8 mouse cellular contexts compared by ENCODE assay signal in the genomic region with DNA sequence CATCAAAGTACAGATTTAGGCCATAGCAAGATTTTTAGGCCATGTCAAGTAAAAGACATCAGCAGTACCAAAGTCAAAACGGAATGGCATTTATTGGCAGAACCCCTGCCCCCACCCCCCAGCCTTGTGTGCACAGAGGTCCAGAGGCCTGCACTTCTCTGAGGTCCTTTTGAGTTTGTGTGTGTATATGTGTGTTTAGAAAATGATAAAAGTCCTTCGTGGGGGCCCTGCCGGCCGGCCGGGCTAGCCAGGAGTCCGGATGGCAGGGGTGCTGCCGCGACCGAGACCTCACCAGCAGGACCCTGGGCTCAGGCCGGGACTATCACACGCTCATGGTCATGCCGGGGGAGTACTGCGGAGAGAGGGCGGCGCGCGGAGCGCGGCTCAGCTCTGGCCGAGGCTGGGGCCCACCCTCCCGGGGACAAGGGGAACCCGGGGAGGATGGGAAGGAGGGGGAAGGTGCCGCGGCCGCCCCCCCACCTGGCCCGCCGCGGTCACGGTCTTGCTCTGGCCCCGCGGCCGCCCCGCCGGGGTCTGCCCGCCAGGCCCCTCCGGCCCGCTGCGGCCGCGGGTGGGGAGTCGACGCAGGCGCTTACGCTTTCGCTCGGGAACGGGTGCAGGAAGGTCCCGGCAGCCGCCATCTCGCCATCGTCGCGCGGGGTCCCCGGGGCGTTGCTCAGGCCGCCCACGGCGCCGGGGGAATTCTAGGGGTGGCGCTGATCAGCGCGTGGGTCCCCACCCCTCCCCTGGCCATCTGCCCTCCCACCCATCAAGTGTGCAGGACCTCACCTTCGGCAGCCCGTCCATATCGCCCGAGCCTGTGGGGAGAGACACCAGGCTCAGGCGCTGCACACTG. TPM values are rescaled to one million over a fixed set of nuclear protein-coding genes. Genes with fewer than 3 reads are reported as not detected.
A peak's percentile ranks its signal among the peaks of the same experiment; 100 is the strongest.
DNase-seq lines count a peak whose midpoint lies in the region; ATAC-seq lines count a peak whose summit lies in the region.

No protein-coding gene starts in this region.

- peak overlapping the region; percentile 81 for H3K4me2 ChIP-seq in heart, embryonic 12.5 days
- H3K4me2 ChIP-seq in hindbrain, embryonic 11.5 days (replicated peaks; ENCODE audit: low read depth, low read length): peak overlapping the region; percentile 91
- H3K4me2 ChIP-seq in midbrain, embryonic 13.5 days (replicated peaks): peak overlapping the region; percentile 76

- H3K27me3 ChIP-seq in heart, embryonic 12.5 days (replicated peaks): no peaks in the 10 kb centered on the region
- peaks cover 10% of the 10 kb centered on the region; the same call in 1 of the 2 replicates for H3K27me3 ChIP-seq in hindbrain, embryonic 11.5 days (ENCODE audit: control insufficient read depth, insufficient read depth, low read length)
- peaks cover 26% of the 10 kb centered on the region for H3K27me3 ChIP-seq in midbrain, embryonic 13.5 days

- intact Hi-C loops in heart, postnatal 14 days (cut with DNase I): no loop called here

- peak overlapping the region; percentile 75 for H3K9ac ChIP-seq in heart, embryonic 12.5 days
- peak overlapping the region; percentile 75 for H3K9ac ChIP-seq in hindbrain, embryonic 11.5 days (ENCODE audit: low read depth, low read length)
- H3K9ac ChIP-seq in midbrain, embryonic 13.5 days (replicated peaks): peak overlapping the region; percentile 77

- no peaks in the 10 kb centered on the region for H3K9me3 ChIP-seq in heart, embryonic 12.5 days (replicated peaks)
- no peaks in the 10 kb centered on the region for H3K9me3 ChIP-seq in hindbrain, embryonic 11.5 days (ENCODE audit: control insufficient read depth, low read length)
- H3K9me3 ChIP-seq in midbrain, embryonic 13.5 days: no peaks in the 10 kb centered on the region

- ATAC-seq in heart, embryonic 12.5 days (ENCODE audit: insufficient number of reproducible peaks, low FRiP score): no peak
- peak; percentile 2; the same call in 1 of the 2 replicates for ATAC-seq in hindbrain, embryonic 11.5 days (ENCODE audit: low FRiP score)
- ATAC-seq in midbrain, embryonic 13.5 days: peak; percentile 3
- no peak for ATAC-seq in megakaryocyte, adult 5-6 weeks (ENCODE audit: poor library complexity, severe bottlenecking)

- WGBS in heart, embryonic 12.5 days: 16% methylated on average over 62 of the region's 68 CpGs
- 5% methylated on average over 64 of the region's 68 CpGs for WGBS in hindbrain, embryonic 11.5 days
- WGBS in midbrain, embryonic 13.5 days: 8% methylated on average over 66 of the region's 68 CpGs

- 0 out of 2 replicates have a peak overlapping the region, but pooled peaks have one; percentile 15 for H3K27ac ChIP-seq in heart, embryonic 12.5 days (ENCODE audit: poor library complexity, severe bottlenecking)
- H3K27ac ChIP-seq in hindbrain, embryonic 11.5 days (ENCODE audit: low read depth, low read length): peak overlapping the region; percentile 37; the same call in 1 of the 2 replicates
- H3K27ac ChIP-seq in midbrain, embryonic 13.5 days: peak overlapping the region; percentile 48

- DNase-seq in heart, postnatal 14 days: no peak
- peak; percentile 47 to 48 for DNase-seq in cerebellum, postnatal 14 days
- DNase-seq in hindbrain, embryonic 11.5 days (ENCODE audit: low spot score): peak; percentile 37
- DNase-seq in right cerebral cortex, postnatal 4 days: no peak
- no peak for DNase-seq in gastrocnemius, postnatal 10 days

- peaks cover 28% of the 10 kb centered on the region for H3K36me3 ChIP-seq in heart, embryonic 12.5 days
- H3K36me3 ChIP-seq in hindbrain, embryonic 11.5 days (ENCODE audit: control insufficient read depth, insufficient read depth, low read length): 0 out of 2 replicates have a peak, but pooled peaks cover 2% of the 10 kb centered on the region
- H3K36me3 ChIP-seq in midbrain, embryonic 13.5 days: peaks cover 24% of the 10 kb centered on the region

- H3K4me1 ChIP-seq in heart, embryonic 12.5 days (replicated peaks): peaks cover 80% of the 10 kb centered on the region
- H3K4me1 ChIP-seq in hindbrain, embryonic 11.5 days (replicated peaks; ENCODE audit: control insufficient read depth, insufficient read depth, low read length): peaks cover 37% of the 10 kb centered on the region
- H3K4me1 ChIP-seq in midbrain, embryonic 13.5 days (replicated peaks): peaks cover 93% of the 10 kb centered on the region

- H3K4me3 ChIP-seq in heart, embryonic 12.5 days: peak overlapping the region; percentile 53
- peak overlapping the region; percentile 42 for H3K4me3 ChIP-seq in hindbrain, embryonic 11.5 days (ENCODE audit: low read depth, low read length)
- peak overlapping the region; percentile 43 for H3K4me3 ChIP-seq in midbrain, embryonic 13.5 days (replicated peaks)

RNA-seq across cellular contexts. Expression of gene Isyna1, which starts 3.5 kb away (rescaled TPM):
- polyA plus RNA-seq in heart, embryonic 12.5 days (2016; fragmentation: Nextera tagmentation; extraction: Ambion mirVana): 138 and 142 TPM in 2 replicates
- total RNA-seq in heart, postnatal 14 days (2021): 10 to 100 TPM; 25.8 to 27.7 TPM
- polyA plus RNA-seq in hindbrain, embryonic 11.5 days (2014; fragmentation: Nextera tagmentation; extraction: Ambion mirVana): 57.9 and 65.1 TPM in 2 replicates
- 119 and 133 TPM in 2 replicates for polyA plus RNA-seq in midbrain, embryonic 13.5 days (2015; fragmentation: Nextera tagmentation; extraction: Ambion mirVana)
- 11.8 and 11.9 TPM in 2 replicates for total RNA-seq in megakaryocyte, adult 5-6 weeks (2015)
- total RNA-seq in megakaryocyte, adult 5-6 weeks (2017): 13.9 and 15.7 TPM in 2 replicates
- total RNA-seq in gastrocnemius, postnatal 10 days (2021): 10 to 100 TPM; 30.0 to 31.6 TPM

RNA-seq across cellular contexts. Expression of gene Ssbp4, which starts 11.0 kb away (rescaled TPM):
- polyA plus RNA-seq in heart, embryonic 12.5 days (2016; fragmentation: Nextera tagmentation; extraction: Ambion mirVana): 76.0 and 78.6 TPM in 2 replicates
- total RNA-seq in heart, postnatal 14 days (2021): 10 to 100 TPM; 39.7 to 46.4 TPM
- polyA plus RNA-seq in hindbrain, embryonic 11.5 days (2014; fragmentation: Nextera tagmentation; extraction: Ambion mirVana): 126 and 129 TPM in 2 replicates
- polyA plus RNA-seq in midbrain, embryonic 13.5 days (2015; fragmentation: Nextera tagmentation; extraction: Ambion mirVana): 123 and 129 TPM in 2 replicates
- total RNA-seq in megakaryocyte, adult 5-6 weeks (2015): 35.7 and 38.2 TPM in 2 replicates
- total RNA-seq in megakaryocyte, adult 5-6 weeks (2017): 61.3 and 76.1 TPM in 2 replicates
- 10 to 100 TPM; 31.1 to 40.1 TPM for total RNA-seq in gastrocnemius, postnatal 10 days (2021)

RNA-seq across cellular contexts. Expression of gene Lrrc25, which starts 18.3 kb away (rescaled TPM):
- 0.65 and 0.71 TPM in 2 replicates for polyA plus RNA-seq in heart, embryonic 12.5 days (2016; fragmentation: Nextera tagmentation; extraction: Ambion mirVana)
- 1 to 10 TPM; 1.8 to 2.5 TPM for total RNA-seq in heart, postnatal 14 days (2021)
- 0.85 and 0.97 TPM in 2 replicates for polyA plus RNA-seq in hindbrain, embryonic 11.5 days (2014; fragmentation: Nextera tagmentation; extraction: Ambion mirVana)
- polyA plus RNA-seq in midbrain, embryonic 13.5 days (2015; fragmentation: Nextera tagmentation; extraction: Ambion mirVana): 1.1 and 1.2 TPM in 2 replicates
- total RNA-seq in megakaryocyte, adult 5-6 weeks (2015): 62.2 and 64.6 TPM in 2 replicates
- total RNA-seq in megakaryocyte, adult 5-6 weeks (2017): 29.3 and 33.8 TPM in 2 replicates
- 1 to 10 TPM; 1.2 to 3.0 TPM for total RNA-seq in gastrocnemius, postnatal 10 days (2021)

RNA-seq across cellular contexts. Expression of gene Gdf15, which starts 34.6 kb away (rescaled TPM):
- polyA plus RNA-seq in heart, embryonic 12.5 days (2016; fragmentation: Nextera tagmentation; extraction: Ambion mirVana): 1.0 and 1.1 TPM in 2 replicates
- 1 to 10 TPM in 1 of 2 experiments, under 1 TPM in 1; 0.41 to 1.6 TPM for total RNA-seq in heart, postnatal 14 days (2021)
- polyA plus RNA-seq in hindbrain, embryonic 11.5 days (2014; fragmentation: Nextera tagmentation; extraction: Ambion mirVana): not detected in 2 replicates
- polyA plus RNA-seq in midbrain, embryonic 13.5 days (2015; fragmentation: Nextera tagmentation; extraction: Ambion mirVana): 0.30 TPM in 1 of 2 replicates, not detected in the other
- not detected in 2 replicates for total RNA-seq in megakaryocyte, adult 5-6 weeks (2015)
- not detected in 2 replicates for total RNA-seq in megakaryocyte, adult 5-6 weeks (2017)
- not detected for total RNA-seq in gastrocnemius, postnatal 10 days (2021)

RNA-seq across cellular contexts. Expression of gene Ell, which starts 58.4 kb away (rescaled TPM):
- polyA plus RNA-seq in heart, embryonic 12.5 days (2016; fragmentation: Nextera tagmentation; extraction: Ambion mirVana): 13.5 and 14.7 TPM in 2 replicates
- total RNA-seq in heart, postnatal 14 days (2021): 10 to 100 TPM; 15.5 to 16.5 TPM
- 15.4 and 16.5 TPM in 2 replicates for polyA plus RNA-seq in hindbrain, embryonic 11.5 days (2014; fragmentation: Nextera tagmentation; extraction: Ambion mirVana)
- polyA plus RNA-seq in midbrain, embryonic 13.5 days (2015; fragmentation: Nextera tagmentation; extraction: Ambion mirVana): 17.8 and 18.0 TPM in 2 replicates
- 9.3 and 12.5 TPM in 2 replicates for total RNA-seq in megakaryocyte, adult 5-6 weeks (2015)
- 11.1 and 11.9 TPM in 2 replicates for total RNA-seq in megakaryocyte, adult 5-6 weeks (2017)
- 10 to 100 TPM; 12.7 to 19.8 TPM for total RNA-seq in gastrocnemius, postnatal 10 days (2021)

Comparison
In these comparisons a context has a peak if more than half of its experiments do, and no peak if none do; other contexts are left out.
1. ATAC-seq: peak in hindbrain, embryonic 11.5 days (single experiment) and midbrain, embryonic 13.5 days (single experiment); none in heart, embryonic 12.5 days (single experiment) and megakaryocyte, adult 5-6 weeks (single experiment).
2. DNase-seq: peak in cerebellum, postnatal 14 days (2 of 2) and hindbrain, embryonic 11.5 days (single experiment); none in heart, postnatal 14 days (0 of 2), right cerebral cortex, postnatal 4 days (single experiment) and gastrocnemius, postnatal 10 days (single experiment).
3. RNA of gene Lrrc25, which starts 18.3 kb away (total RNA-seq): 29.3 to 64.6 TPM in megakaryocyte, adult 5-6 weeks; 1.2 to 3.0 TPM in gastrocnemius, postnatal 10 days and 1.8 to 2.5 TPM in heart, postnatal 14 days; every median in the first group is over 4 times any median in the second.
4. Peak in every context shown above with its lines, with median percentiles within 50 percentile points of each other: H3K27ac ChIP-seq, H3K4me2 ChIP-seq, H3K4me3 ChIP-seq and H3K9ac ChIP-seq.